Mouse (Mus musculus) heart, postnatal 0 days (tissue): Measurements from ENCODE around the gene Foxl1. TPM values are rescaled to one million over a fixed set of nuclear protein-coding genes. Genes with fewer than 3 reads are reported as not detected.

ENCODE experiments used
- ATAC-seq: fragments of 200-750 bp; cut with Nextera tagmentation; 2 replicates; pipeline ENCODE4 v1.8.0; 2017; ENCODE audit warnings: low read depth, moderate number of reproducible peaks, moderate library complexity; ENCODE audit not compliant: insufficient read depth
- DNase-seq: peaks from one replicate; pipeline ENCODE4 v3.0.0-alpha.2; 2016; ENCODE audit warnings: low spot score
- H3K27ac ChIP-seq: fragments of 300-500 bp; sonication (generic); 2 replicates; pipeline ENCODE4 v1.5.1; 2014; ENCODE audit warnings: low read depth, mild to moderate bottlenecking
- H3K27me3 ChIP-seq: fragments of 300-500 bp; sonication (generic); 2 replicates; pipeline ENCODE4 v1.6.1; 2014; ENCODE audit warnings: low read length, mixed read lengths; ENCODE audit not compliant: control insufficient read depth, insufficient read depth
- H3K36me3 ChIP-seq: fragments of 300-500 bp; sonication (generic); replicated peaks from 2 replicates; pipeline ENCODE4 v1.6.1; 2014; ENCODE audit warnings: low read length, mixed read lengths; ENCODE audit not compliant: control insufficient read depth, insufficient read depth
- H3K4me1 ChIP-seq: fragments of 300-500 bp; sonication (generic); 2 replicates; pipeline ENCODE4 v1.6.1; 2014; ENCODE audit warnings: antibody characterized with exemption; ENCODE audit not compliant: control insufficient read depth, insufficient read depth
- H3K4me2 ChIP-seq: fragments of 300-500 bp; sonication (generic); 2 replicates; pipeline ENCODE4 v1.6.1; 2014; ENCODE audit warnings: low read depth, mild to moderate bottlenecking, low read length, moderate library complexity
- H3K4me3 ChIP-seq: fragments of 300-500 bp; sonication (generic); 2 replicates; pipeline ENCODE4 v1.5.1; 2014; ENCODE audit warnings: low read depth, low read length
- H3K9ac ChIP-seq: fragments of 300-500 bp; sonication (generic); replicated peaks from 2 replicates; pipeline ENCODE4 v1.6.1; 2014; ENCODE audit warnings: low read depth, low read length, mixed read lengths
- H3K9me3 ChIP-seq: fragments of 300-500 bp; sonication (generic); replicated peaks from 2 replicates; pipeline ENCODE4 v1.6.1; 2016; ENCODE audit warnings: low read length; ENCODE audit not compliant: control insufficient read depth
- CTCF ChIP-seq: IDR thresholded peaks from 2 replicates; pipeline ENCODE4 v1.5.1; 2016; ENCODE audit warnings: antibody characterized with exemption, control low read depth, low read depth
- EP300 ChIP-seq: IDR thresholded peaks from 2 replicates; pipeline ENCODE4 v1.6.1; 2016; ENCODE audit warnings: antibody characterized with exemption, low read depth
- WGBS: fragments of 180-500 bp; shearing (Covaris S2); extraction: QIAGEN DNeasy Blood & Tissue Kit; methylation state at CpG from one replicate; pipeline ENCODE4 v1.1.7; 2014; 5-methylcytosine and 5-hydroxymethylcytosine counted together
- polyA plus RNA-seq: library from polyadenylated mRNA; unstranded; fragments of >200 nt; fragmentation: Nextera tagmentation; extraction: Ambion mirVana; gene quantifications from 2 replicates; pipeline ENCODE4 v1.2.1, GENCODE M21; 2015
- total RNA-seq: library from RNA; depleted of rRNA; stranded (reverse); fragments of >200 nt; gene quantifications from 2 replicates; pipeline ENCODE4 v1.2.3, GENCODE M21; 2014; ENCODE audit warnings: low replicate concordance

Gene Foxl1
- total and polyA plus RNA-seq, 2 experiments from 2014 or later = 0.16 to 1.9 TPM

- no peak overlapping the region for H3K27ac ChIP-seq
- no peak overlapping the region for H3K4me3 ChIP-seq
- ATAC-seq (peak; percentile 66), DNase-seq (peak; percentile 52)
- 0 out of 2 replicates have a peak, but pooled peaks cover 6% of the 10 kb centered on the region for H3K27me3 ChIP-seq
- no peaks in the 10 kb centered on the region for H3K9me3 ChIP-seq
- no peak overlapping the region for H3K9ac ChIP-seq
- H3K4me1 ChIP-seq = peaks cover 4% of the 10 kb centered on the region; the same call in 1 of the 2 replicates
- no peak overlapping the region for H3K4me2 ChIP-seq
- 17% methylated on average over 12 of the region's 12 CpGs for WGBS
- no peak for TF ChIP-seq CTCF
- TF ChIP-seq EP300 = no peak
- H3K36me3 ChIP-seq = no peaks in the 10 kb centered on the region
Measured at GRCm38 (mm10) chr8:121152394-121152793, 24.7 kb downstream of the Foxl1 start.

GRCm38 (mm10) chr8:121156990-121157491 is 29.3 kb downstream of the Foxl1 start:
- H3K36me3 ChIP-seq = no peaks in the 10 kb centered on the region
- no peak for ATAC-seq
- no peak for TF ChIP-seq CTCF
- TF ChIP-seq EP300 = no peak
- peaks cover 11% of the 10 kb centered on the region; the same call in 1 of the 2 replicates for H3K27me3 ChIP-seq
- peaks cover 4% of the 10 kb centered on the region; the same call in 1 of the 2 replicates for H3K4me1 ChIP-seq
- H3K27ac ChIP-seq = no peak overlapping the region
- H3K4me2 ChIP-seq = no peak overlapping the region
- H3K4me3 ChIP-seq = no peak overlapping the region
- H3K9ac ChIP-seq = no peak overlapping the region
- H3K9me3 ChIP-seq = no peaks in the 10 kb centered on the region
- WGBS = 86% methylated on average over 7 of the region's 7 CpGs
- no peak for DNase-seq

GRCm38 (mm10) chr8:121158812-121159211 is 31.1 kb downstream of the Foxl1 start:
- no peaks in the 10 kb centered on the region for H3K9me3 ChIP-seq
- ATAC-seq (no peak), DNase-seq (no peak)
- no peak overlapping the region for H3K9ac ChIP-seq
- H3K36me3 ChIP-seq = no peaks in the 10 kb centered on the region
- TF ChIP-seq EP300 (no peak), CTCF (no peak)
- H3K4me2 ChIP-seq = no peak overlapping the region
- no peaks in the 10 kb centered on the region for H3K4me1 ChIP-seq
- WGBS = 47% methylated on average over 13 of the region's 13 CpGs
- no peak overlapping the region for H3K4me3 ChIP-seq
- H3K27me3 ChIP-seq = peaks cover 11% of the 10 kb centered on the region; the same call in 1 of the 2 replicates
- no peak overlapping the region for H3K27ac ChIP-seq

- H3K27ac ChIP-seq = no peak overlapping the region
- TF ChIP-seq CTCF (no peak), EP300 (no peak)
- peaks cover 11% of the 10 kb centered on the region; the same call in 1 of the 2 replicates for H3K27me3 ChIP-seq
- ATAC-seq (no peak), DNase-seq (no peak)
- no peaks in the 10 kb centered on the region for H3K36me3 ChIP-seq
- H3K4me2 ChIP-seq = no peak overlapping the region
- H3K9ac ChIP-seq = no peak overlapping the region
- H3K4me1 ChIP-seq = 0 out of 2 replicates have a peak, but pooled peaks cover 3% of the 10 kb centered on the region
- H3K4me3 ChIP-seq = no peak overlapping the region
- 86% methylated on average over 5 of the region's 5 CpGs for WGBS
- H3K9me3 ChIP-seq = no peaks in the 10 kb centered on the region
Measured at GRCm38 (mm10) chr8:121161437-121161836, 33.7 kb downstream of the Foxl1 start.

GRCm38 (mm10) chr8:121162413-121162812 is 34.7 kb downstream of the Foxl1 start:
- 69% methylated on average over 4 of the region's 4 CpGs for WGBS
- Histone ChIP-seq H3K4me3 (no peak overlapping the region), H3K4me2 (no peak overlapping the region), H3K27ac (no peak overlapping the region), H3K9ac (no peak overlapping the region), H3K36me3 (no peaks in the 10 kb centered on the region), H3K9me3 (no peaks in the 10 kb centered on the region), H3K4me1 (0 out of 2 replicates have a peak, but pooled peaks cover 3% of the 10 kb centered on the region), H3K27me3 (peaks cover 11% of the 10 kb centered on the region; the same call in 1 of the 2 replicates)
- DNase-seq (no peak), ATAC-seq (no peak)
- TF ChIP-seq EP300 = no peak
- no peak for TF ChIP-seq CTCF
